Comparison of ENCODE assay signal across 8 mouse cellular contexts in genomic region chr5:35870408-35871012, GRCm38 (mm10). TPM values are rescaled to one million over a fixed set of nuclear protein-coding genes. Genes with fewer than 3 reads are reported as not detected.
DNase-seq lines count a peak whose midpoint lies in the region; ATAC-seq and TF ChIP-seq lines count a peak whose summit lies in the region.

No protein-coding gene starts in this region.

- H3K4me3 ChIP-seq in C2C12 (ENCODE audit: insufficient read depth, poor library complexity, severe bottlenecking), result no peak overlapping the region
- H3K4me3 ChIP-seq in embryonic facial prominence, embryonic 11.5 days (ENCODE audit: low read depth, low read length), result no peak overlapping the region
- H3K4me3 ChIP-seq in heart, embryonic 13.5 days, result no peak overlapping the region
- no peak overlapping the region for H3K4me3 ChIP-seq in kidney, postnatal 0 days (replicated peaks; ENCODE audit: low read depth, low read length)
- no peak overlapping the region for H3K4me3 ChIP-seq in liver, postnatal 0 days (ENCODE audit: low read depth, low read length)
- H3K4me3 ChIP-seq in olfactory bulb, adult 2 months (ENCODE audit: insufficient read depth, low read depth, low read length), result no peak overlapping the region

- peak; percentile 67 for TF ChIP-seq CTCF in C2C12 (IDR thresholded peaks at IDR 0.05; ENCODE audit: control insufficient read depth, insufficient read depth, insufficient read length)
- peak; percentile 93 for TF ChIP-seq CTCF in kidney, postnatal 0 days (IDR thresholded peaks at IDR 0.05; ENCODE audit: low read depth)
- TF ChIP-seq CTCF in liver, postnatal 0 days (IDR thresholded peaks at IDR 0.05; ENCODE audit: low read depth), result peak; percentile 88
- peak; percentile 63; the same call in 1 of the 2 replicates for TF ChIP-seq CTCF in olfactory bulb, adult 2 months (IDR thresholded peaks at IDR 0.05; ENCODE audit: insufficient read depth, low read depth, low read length)

- peak; percentile 59 for DNase-seq in adrenal gland, adult 8-10 months
- peak; percentile 88 for DNase-seq in embryonic facial prominence, embryonic 11.5 days (ENCODE audit: low spot score)
- DNase-seq in kidney, postnatal 0 days (ENCODE audit: low spot score), result peak; percentile 91
- peak; percentile 66 for DNase-seq in liver, postnatal 0 days
- peak; percentile 79 for DNase-seq in thymus, postnatal 0 days (ENCODE audit: low spot score)

- H3K4me1 ChIP-seq in embryonic facial prominence, embryonic 11.5 days (ENCODE audit: control insufficient read depth, insufficient read depth, low read length), result no peaks in the 10 kb centered on the region; the same call in 1 of the 2 replicates
- H3K4me1 ChIP-seq in heart, embryonic 13.5 days, result peaks cover 26% of the 10 kb centered on the region
- no peaks in the 10 kb centered on the region for H3K4me1 ChIP-seq in kidney, postnatal 0 days (replicated peaks; ENCODE audit: insufficient read depth, low read length)
- H3K4me1 ChIP-seq in liver, postnatal 0 days (ENCODE audit: insufficient read depth), result no peaks in the 10 kb centered on the region
- H3K4me1 ChIP-seq in olfactory bulb, adult 2 months (ENCODE audit: control insufficient read depth, insufficient read depth, low read length), result no peaks in the 10 kb centered on the region

- H3K9ac ChIP-seq in embryonic facial prominence, embryonic 11.5 days (replicated peaks; ENCODE audit: low read length), result no peak overlapping the region
- H3K9ac ChIP-seq in heart, embryonic 13.5 days, result no peak overlapping the region
- H3K9ac ChIP-seq in kidney, postnatal 0 days (ENCODE audit: low read depth, low read length), result no peak overlapping the region
- no peak overlapping the region for H3K9ac ChIP-seq in liver, postnatal 0 days (replicated peaks)

- no peak overlapping the region for H3ac ChIP-seq in C2C12 (ENCODE audit: control insufficient read depth, insufficient read length, low read depth)

- no peaks in the 10 kb centered on the region for H3K36me3 ChIP-seq in C2C12 (ENCODE audit: control insufficient read depth, insufficient read depth)
- no peaks in the 10 kb centered on the region for H3K36me3 ChIP-seq in embryonic facial prominence, embryonic 11.5 days (replicated peaks; ENCODE audit: control insufficient read depth, insufficient read depth, low read depth, low read length)
- H3K36me3 ChIP-seq in heart, embryonic 13.5 days, result no peaks in the 10 kb centered on the region
- no peaks in the 10 kb centered on the region for H3K36me3 ChIP-seq in kidney, postnatal 0 days (ENCODE audit: insufficient read depth, low read length)
- no peaks in the 10 kb centered on the region for H3K36me3 ChIP-seq in liver, postnatal 0 days (replicated peaks; ENCODE audit: insufficient read depth, low read length)

- H3K4me2 ChIP-seq in embryonic facial prominence, embryonic 11.5 days (ENCODE audit: low read depth, low read length), result no peak overlapping the region
- no peak overlapping the region for H3K4me2 ChIP-seq in heart, embryonic 13.5 days
- no peak overlapping the region for H3K4me2 ChIP-seq in kidney, postnatal 0 days (ENCODE audit: low read length)
- H3K4me2 ChIP-seq in liver, postnatal 0 days (ENCODE audit: low read depth, low read length), result no peak overlapping the region

- no peak for TF ChIP-seq EP300 in liver, postnatal 0 days (IDR thresholded peaks at IDR 0.05; ENCODE audit: low read depth)

- TF ChIP-seq POLR2A in olfactory bulb, adult 2 months (IDR thresholded peaks at IDR 0.05; ENCODE audit: insufficient read depth, low read depth, low read length), result no peak

- H3K79me2 ChIP-seq in C2C12 (ENCODE audit: control insufficient read depth, insufficient read depth), result no peaks in the 10 kb centered on the region

- WGBS in embryonic facial prominence, embryonic 11.5 days, result 55% methylated on average over 8 of the region's 8 CpGs
- 48% methylated on average over 8 of the region's 8 CpGs for WGBS in heart, embryonic 13.5 days
- WGBS in kidney, postnatal 0 days, result 58% methylated on average over 8 of the region's 8 CpGs
- 51% methylated on average over 8 of the region's 8 CpGs for WGBS in liver, postnatal 0 days (ENCODE audit: insufficient replicate concordance)
- 70% methylated on average over 8 of the region's 8 CpGs for WGBS in olfactory bulb, adult 2 months

- ATAC-seq in embryonic facial prominence, embryonic 11.5 days (replicated peaks; ENCODE audit: insufficient number of reproducible peaks, low FRiP score, low TSS enrichment, low read depth), result 0 out of 2 replicates have a peak, but pooled peaks have one; percentile 50
- ATAC-seq in heart, embryonic 13.5 days (ENCODE audit: extremely low read depth, insufficient number of reproducible peaks, low FRiP score, low TSS enrichment), result 0 out of 2 replicates have a peak, but pooled peaks have one; percentile 16
- peak; percentile 64 for ATAC-seq in kidney, postnatal 0 days (replicated peaks; ENCODE audit: low FRiP score, low read depth)
- no peak for ATAC-seq in liver, postnatal 0 days

- no peaks in the 10 kb centered on the region for H3K79me3 ChIP-seq in C2C12 (ENCODE audit: low read depth)

- no peaks in the 10 kb centered on the region for H3K9me3 ChIP-seq in embryonic facial prominence, embryonic 11.5 days (replicated peaks; ENCODE audit: control insufficient read depth, low read length)
- no peaks in the 10 kb centered on the region for H3K9me3 ChIP-seq in heart, embryonic 13.5 days
- H3K9me3 ChIP-seq in kidney, postnatal 0 days (replicated peaks; ENCODE audit: low read length), result no peaks in the 10 kb centered on the region
- H3K9me3 ChIP-seq in liver, postnatal 0 days (ENCODE audit: low read length), result no peaks in the 10 kb centered on the region

- no peak overlapping the region for H3K27ac ChIP-seq in embryonic facial prominence, embryonic 11.5 days (replicated peaks; ENCODE audit: low read depth, low read length)
- H3K27ac ChIP-seq in heart, embryonic 13.5 days (replicated peaks), result no peak overlapping the region
- no peak overlapping the region for H3K27ac ChIP-seq in kidney, postnatal 0 days
- H3K27ac ChIP-seq in liver, postnatal 0 days (ENCODE audit: low read depth), result no peak overlapping the region
- no peak overlapping the region for H3K27ac ChIP-seq in olfactory bulb, adult 2 months (ENCODE audit: insufficient read depth, low read depth, low read length)

- no peaks in the 10 kb centered on the region for H3K27me3 ChIP-seq in C2C12 (ENCODE audit: control insufficient read depth, insufficient read depth, insufficient read length)
- no peaks in the 10 kb centered on the region for H3K27me3 ChIP-seq in embryonic facial prominence, embryonic 11.5 days (ENCODE audit: control insufficient read depth, insufficient read depth, low read length)
- no peaks in the 10 kb centered on the region; the same call in 1 of the 2 replicates for H3K27me3 ChIP-seq in heart, embryonic 13.5 days (replicated peaks)
- no peaks in the 10 kb centered on the region for H3K27me3 ChIP-seq in kidney, postnatal 0 days (ENCODE audit: insufficient read depth, low read length)
- H3K27me3 ChIP-seq in liver, postnatal 0 days (ENCODE audit: insufficient read depth, low read length), result no peaks in the 10 kb centered on the region

TF ChIP-seq in C2C12, 6 proteins besides CTCF, POLR2A, EP300 and RAD21:
- TF ChIP-seq CEBPB (IDR thresholded peaks at IDR 0.05; ENCODE audit: low read depth) (no peak), FOSL1 (IDR thresholded peaks at IDR 0.05; ENCODE audit: insufficient read depth, low read length, poor library complexity, severe bottlenecking) (no peak), MYOD1 (IDR thresholded peaks at IDR 0.05; ENCODE audit: control insufficient read depth, insufficient read length, low read depth) (no peak), USF1 (IDR thresholded peaks at IDR 0.05; ENCODE audit: low read depth) (no peak), MYOG (IDR thresholded peaks at IDR 0.05; ENCODE audit: control insufficient read depth, extremely low read depth, insufficient read length) (no peak)

RNA-seq across cellular contexts. Expression of gene Afap1, which starts 22.6 kb away (rescaled TPM):
- 9.5 TPM for polyA plus RNA-seq in C2C12 (2012; fragmentation: generic; extraction: Trizol)
- total RNA-seq in adrenal gland, adult 8-10 months (2022), result 10 to 100 TPM; 15.9 to 32.3 (median 22.7) TPM
- 19.8 and 20.5 TPM in 2 replicates for polyA plus RNA-seq in embryonic facial prominence, embryonic 11.5 days (2014; fragmentation: Nextera tagmentation; extraction: Ambion mirVana)
- 24.9 and 26.9 TPM in 2 replicates for polyA plus RNA-seq in heart, embryonic 13.5 days (2015; fragmentation: Nextera tagmentation; extraction: Ambion mirVana)
- polyA plus RNA-seq in kidney, postnatal 0 days (2015; fragmentation: Nextera tagmentation; extraction: Ambion mirVana), result 19.1 and 19.7 TPM in 2 replicates
- polyA plus RNA-seq in liver, postnatal 0 days (2015; fragmentation: Nextera tagmentation; extraction: Ambion mirVana), result 1.1 and 1.2 TPM in 2 replicates
- polyA plus RNA-seq in olfactory bulb, adult 2 months (2012; ENCODE audit: insufficient read depth, insufficient read length, low replicate concordance, missing spikeins), result 69.1 TPM in 1 of 2 replicates, not detected in the other
- polyA plus RNA-seq in thymus, postnatal 0 days (2015; fragmentation: Nextera tagmentation; extraction: Ambion mirVana), result 6.1 and 6.6 TPM in 2 replicates
